Mouse (Mus musculus) MEL (cell line): ENCODE measurements around the gene Eif3m. TPM values are rescaled to one million over a fixed set of nuclear protein-coding genes. Genes with fewer than 3 reads are reported as not detected.

Source experiments
- DNase-seq: peaks from one replicate; pipeline ENCODE4 v3.0.0; 2011; ENCODE audit warnings: low read depth, low spot score
- H3K27ac ChIP-seq: 2 replicates; pipeline ENCODE4 v1.5.1; 2012; ENCODE audit warnings: low read depth, mild to moderate bottlenecking, control low read depth, low read length, moderate library complexity; ENCODE audit not compliant: control insufficient read depth
- H3K27me3 ChIP-seq, 2 experiments: fragments of 150-350 bp in 1 of 2; sonication (generic) in 1 of 2; 2 replicates each; pipeline ENCODE4 v1.6.1; 2012; ENCODE audit warnings: low read length in 2 of 2, mild to moderate bottlenecking in 2 of 2, improper control_type of control experiment in 1 of 2, moderate library complexity in 1 of 2; ENCODE audit not compliant: insufficient read depth in 2 of 2, control insufficient read depth in 1 of 2
- H3K36me3 ChIP-seq, 2 experiments: 2 replicates each; pipeline ENCODE4 v1.6.1; 2012 to 2014; ENCODE audit warnings: low read length in 2 of 2, improper control_type of control experiment in 1 of 2, inconsistent platforms in 1 of 2, mild to moderate bottlenecking in 1 of 2; ENCODE audit not compliant: insufficient read depth in 2 of 2, control insufficient read depth in 1 of 2
- H3K4me1 ChIP-seq, 2 experiments: fragments of 150-350 bp in 1 of 2; sonication (generic) in 1 of 2; 2 replicates each; pipeline ENCODE4 v1.6.1; 2012; ENCODE audit warnings: low read length in 2 of 2, improper control_type of control experiment in 1 of 2, mild to moderate bottlenecking in 1 of 2; ENCODE audit not compliant: insufficient read depth in 2 of 2, control insufficient read depth in 1 of 2
- H3K4me3 ChIP-seq, 2 experiments: fragments of 150-350 bp in 1 of 2; sonication (generic) in 1 of 2; 2 replicates each; pipeline ENCODE4 v1.5.1; 2012; ENCODE audit warnings: low read depth in 2 of 2, low read length in 2 of 2, mild to moderate bottlenecking in 2 of 2, moderate library complexity in 2 of 2, control low read depth in 1 of 2, improper control_type of control experiment in 1 of 2; ENCODE audit not compliant: control insufficient read depth in 1 of 2, insufficient read depth in 1 of 2
- H3K79me2 ChIP-seq: 2 replicates; pipeline ENCODE4 v1.6.1; 2012; ENCODE audit warnings: mild to moderate bottlenecking, low read length, moderate library complexity; ENCODE audit not compliant: control insufficient read depth, poor library complexity, insufficient read depth
- H3K9ac ChIP-seq: 2 replicates; pipeline ENCODE4 v1.6.1; 2012; ENCODE audit warnings: low read depth, mild to moderate bottlenecking, control low read depth, low read length, moderate library complexity; ENCODE audit not compliant: control insufficient read depth, poor library complexity, severe bottlenecking
- H3K9me3 ChIP-seq: fragments of 150-350 bp; sonication (generic); replicated peaks from 2 replicates; pipeline ENCODE4 v1.6.1; 2012; ENCODE audit warnings: mild to moderate bottlenecking, low read length, improper control_type of control experiment, moderate library complexity; ENCODE audit not compliant: insufficient read depth
- BHLHE40 ChIP-seq: IDR thresholded peaks from 2 replicates; pipeline ENCODE4 v1.6.1; 2012; ENCODE audit warnings: low read depth, mild to moderate bottlenecking, inconsistent platforms, low read length, improper control_type of control experiment, borderline replicate concordance
- CHD1 ChIP-seq: IDR thresholded peaks from 2 replicates; pipeline ENCODE4 v1.6.1; 2012; ENCODE audit warnings: low read depth, mild to moderate bottlenecking, inconsistent platforms, low read length, improper control_type of control experiment
- CTCF ChIP-seq, 3 experiments: IDR thresholded peaks in 2 of 3; conservative IDR thresholded peaks in 1 of 3; 2 replicates each; pipeline ENCODE4 v1.5.1; 2011 to 2012; ENCODE audit warnings: low read length in 3 of 3, low read depth in 2 of 3, mild to moderate bottlenecking in 2 of 3, improper control_type of control experiment in 1 of 3, inconsistent platforms in 1 of 3, mixed read lengths in 1 of 3, moderate library complexity in 1 of 3; ENCODE audit not compliant: control insufficient read depth in 1 of 3, insufficient read depth in 1 of 3, poor library complexity in 1 of 3, severe bottlenecking in 1 of 3
- E2F4 ChIP-seq: IDR thresholded peaks from 2 replicates; pipeline ENCODE4 v1.6.1; 2011; ENCODE audit warnings: low read depth, low read length, improper control_type of control experiment, borderline replicate concordance
- EP300 ChIP-seq, 2 experiments: IDR thresholded peaks; 2 replicates each; pipeline ENCODE4 v1.6.1; 2011; ENCODE audit warnings: improper control_type of control experiment in 2 of 2, low read length in 2 of 2, low read depth in 1 of 2, mild to moderate bottlenecking in 1 of 2
- GABPA ChIP-seq: IDR thresholded peaks from 2 replicates; pipeline ENCODE4 v1.6.1; 2012; ENCODE audit warnings: low read depth, mild to moderate bottlenecking, inconsistent platforms, low read length, improper control_type of control experiment, moderate library complexity
- GATA1 ChIP-seq: IDR thresholded peaks from 2 replicates; pipeline ENCODE4 v1.6.1; 2011; ENCODE audit warnings: low read depth, low read length, improper control_type of control experiment
- JUND ChIP-seq: IDR thresholded peaks from 2 replicates; pipeline ENCODE4 v1.6.1; 2011; ENCODE audit warnings: low read depth, mild to moderate bottlenecking, improper control_type of control experiment, low read length
- MAFK ChIP-seq: IDR thresholded peaks from 2 replicates; pipeline ENCODE4 v1.6.1; 2011; ENCODE audit warnings: low read depth, mild to moderate bottlenecking, low read length, improper control_type of control experiment, borderline replicate concordance
- MAX ChIP-seq: IDR thresholded peaks from 2 replicates; pipeline ENCODE4 v1.6.1; 2011; ENCODE audit warnings: low read length, improper control_type of control experiment
- MAZ ChIP-seq: IDR thresholded peaks from 2 replicates; pipeline ENCODE4 v1.6.1; 2012; ENCODE audit warnings: low read depth, mild to moderate bottlenecking, inconsistent platforms, low read length, improper control_type of control experiment
- MEF2A ChIP-seq: IDR thresholded peaks from 2 replicates; pipeline ENCODE4 v1.6.1; 2014; ENCODE audit warnings: low read depth, mild to moderate bottlenecking, inconsistent platforms, low read length, improper control_type of control experiment; ENCODE audit not compliant: poor library complexity, insufficient replicate concordance, severe bottlenecking; ENCODE audit errors: extremely low read depth
- MYB ChIP-seq: IDR thresholded peaks from 2 replicates; pipeline ENCODE4 v1.6.1; 2011; ENCODE audit warnings: mild to moderate bottlenecking, low read depth, low read length, improper control_type of control experiment
- MYC ChIP-seq: IDR thresholded peaks from 2 replicates; pipeline ENCODE4 v1.6.1; 2011; ENCODE audit warnings: low read depth, mild to moderate bottlenecking, low read length, improper control_type of control experiment, moderate library complexity
- NELFE ChIP-seq: IDR thresholded peaks from 2 replicates; pipeline ENCODE4 v1.6.1; 2011; ENCODE audit warnings: low read depth, low read length, improper control_type of control experiment
- POLR2AphosphoS2 ChIP-seq: IDR thresholded peaks from 2 replicates; pipeline ENCODE4 v1.6.1; 2011; ENCODE audit warnings: low read length, improper control_type of control experiment
- SIN3A ChIP-seq: IDR thresholded peaks from 2 replicates; pipeline ENCODE4 v1.6.1; 2012; ENCODE audit warnings: low read length, improper control_type of control experiment, inconsistent platforms
- SMC3 ChIP-seq: IDR thresholded peaks from 2 replicates; pipeline ENCODE4 v1.6.1; 2011; ENCODE audit warnings: low read depth, low read length, improper control_type of control experiment
- TAL1 ChIP-seq: IDR thresholded peaks from 2 replicates; pipeline ENCODE4 v1.6.1; 2012; ENCODE audit warnings: mild to moderate bottlenecking, inconsistent platforms, low read length, moderate library complexity, mixed read lengths
- TBP ChIP-seq: IDR thresholded peaks from 2 replicates; pipeline ENCODE4 v1.8.0; 2011; ENCODE audit warnings: low read depth, low read length, improper control_type of control experiment
- TCF12 ChIP-seq: IDR thresholded peaks from 2 replicates; pipeline ENCODE4 v1.6.1; 2014; ENCODE audit warnings: low read depth, mild to moderate bottlenecking, inconsistent platforms, low read length, improper control_type of control experiment, moderate library complexity
- USF2 ChIP-seq, 2 experiments: IDR thresholded peaks; 2 replicates each; pipeline ENCODE4 v1.6.1; 2011 to 2012; ENCODE audit warnings: improper control_type of control experiment in 2 of 2, low read length in 2 of 2, borderline replicate concordance in 1 of 2, inconsistent platforms in 1 of 2, low read depth in 1 of 2, mild to moderate bottlenecking in 1 of 2; ENCODE audit not compliant: insufficient read depth in 1 of 2
- ZC3H11A ChIP-seq: IDR thresholded peaks from 2 replicates; pipeline ENCODE4 v1.6.1; 2012; ENCODE audit warnings: low read depth, mild to moderate bottlenecking, inconsistent platforms, low read length, improper control_type of control experiment
- ZKSCAN1 ChIP-seq: IDR thresholded peaks from 2 replicates; pipeline ENCODE4 v1.6.1; 2012; ENCODE audit warnings: low read depth, mild to moderate bottlenecking, inconsistent platforms, low read length, improper control_type of control experiment, moderate library complexity
- ZMIZ1 ChIP-seq: IDR thresholded peaks from 2 replicates; pipeline ENCODE4 v1.6.1; 2012; ENCODE audit warnings: low read depth, mild to moderate bottlenecking, inconsistent platforms, low read length, improper control_type of control experiment, moderate library complexity
- polyA plus RNA-seq, 2 experiments: library from polyadenylated mRNA; stranded (reverse) in 1 of 2; unstranded in 1 of 2; fragments of >175 nt in 1 of 2; fragments of >200 nt in 1 of 2; gene quantifications; 2 replicates each; pipeline versions ENCODE4 v1.2.1 to v1.2.4; 2012; ENCODE audit warnings: low replicate concordance in 2 of 2, low read depth in 1 of 2; ENCODE audit not compliant: insufficient read length in 2 of 2, insufficient read depth in 1 of 2, missing spikeins in 1 of 2
- total RNA-seq: library from RNA; depleted of rRNA; stranded (reverse); fragments of 300-350 nt; gene quantifications from 2 replicates; pipeline ENCODE4 v1.2.3, GENCODE M21; 2012

Gene Eif3m
- total and polyA plus RNA-seq, 3 experiments: 172 to 321 TPM; not detected in 1

- H3K36me3 ChIP-seq: peaks cover 0 to 5% of the 10 kb centered on the region in 2 experiments; a peak in 2 of 4 replicates
- no peak for TF ChIP-seq CHD1
- no peak for TF ChIP-seq ZMIZ1
- TF ChIP-seq MYC: no peak
- no peak for TF ChIP-seq SMC3
- no peak overlapping the region for H3K9ac ChIP-seq
- H3K4me1 ChIP-seq: peaks cover 0 to 3% of the 10 kb centered on the region in 2 experiments; a peak in 1 of 4 replicates
- H3K27ac ChIP-seq: no peak overlapping the region
- peaks cover 7 to 15% of the 10 kb centered on the region in 2 experiments for H3K27me3 ChIP-seq
- H3K9me3 ChIP-seq: no peaks in the 10 kb centered on the region
- DNase-seq: no peak
- no peaks in the 10 kb centered on the region for H3K79me2 ChIP-seq
- H3K4me3 ChIP-seq: no peak overlapping the region
Measured at GRCm38 (mm10) chr2:105043152-105043551, 26.3 kb upstream of the Eif3m start.

- Histone ChIP-seq H3K4me3 (no peak overlapping the region), H3K79me2 (no peaks in the 10 kb centered on the region), H3K27me3 (peaks cover 7 to 16% of the 10 kb centered on the region in 2 experiments), H3K36me3 (peaks cover 0 to 5% of the 10 kb centered on the region in 2 experiments; a peak in 2 of 4 replicates), H3K27ac (no peak overlapping the region), H3K9me3 (no peaks in the 10 kb centered on the region), H3K4me1 (peaks cover 0 to 3% of the 10 kb centered on the region in 2 experiments; a peak in 1 of 4 replicates), H3K9ac (no peak overlapping the region)
- no peak for TF ChIP-seq CTCF (IDR thresholded peaks at IDR 0.05 in 2 of 3, conservative IDR thresholded peaks at IDR 0.05 in 1 of 3; ENCODE audit: control insufficient read depth in 1 of 3, insufficient read depth in 1 of 3, low read depth in 2 of 3, low read length in 3 of 3, poor library complexity in 1 of 3, severe bottlenecking in 1 of 3)
- TF ChIP-seq JUND: no peak
- TF ChIP-seq MAX: no peak
- no peak for TF ChIP-seq USF2 (IDR thresholded peaks at IDR 0.05; ENCODE audit: borderline replicate concordance in 1 of 2, insufficient read depth in 1 of 2, low read depth in 1 of 2, low read length in 2 of 2)
- TF ChIP-seq ZC3H11A: no peak
- no peak for TF ChIP-seq GATA1
- no peak for TF ChIP-seq CHD1
- no peak for TF ChIP-seq BHLHE40
- no peak for DNase-seq
Measured at GRCm38 (mm10) chr2:105040859-105041258, 24.0 kb upstream of the Eif3m start.

GRCm38 (mm10) chr2:105038879-105039278 lies 22.0 kb upstream of the Eif3m start:
- DNase-seq: peak; percentile 60
- Histone ChIP-seq H3K79me2 (no peaks in the 10 kb centered on the region), H3K9ac (no peak overlapping the region), H3K9me3 (no peaks in the 10 kb centered on the region), H3K27ac (no peak overlapping the region), H3K27me3 (peaks cover 8 to 18% of the 10 kb centered on the region in 2 experiments), H3K4me1 (peaks cover 0 to 3% of the 10 kb centered on the region in 2 experiments; a peak in 1 of 4 replicates), H3K4me3 (no peak overlapping the region), H3K36me3 (peaks cover 0 to 5% of the 10 kb centered on the region in 2 experiments; a peak in 2 of 4 replicates)
- TF ChIP-seq GABPA (no peak), ZKSCAN1 (no peak), TCF12 (peak; percentile 48; the same call in 1 of the 2 replicates), SIN3A (no peak), POLR2AphosphoS2 (no peak), MEF2A (no peak), TAL1 (peak; percentile 47), MAFK (no peak), NELFE (no peak), CTCF (IDR thresholded peaks at IDR 0.05 in 2 of 3, conservative IDR thresholded peaks at IDR 0.05 in 1 of 3; ENCODE audit: control insufficient read depth in 1 of 3, insufficient read depth in 1 of 3, low read depth in 2 of 3, low read length in 3 of 3, poor library complexity in 1 of 3, severe bottlenecking in 1 of 3) (no peak), TBP (no peak), MYB (no peak), E2F4 (no peak), EP300 (IDR thresholded peaks at IDR 0.05; ENCODE audit: low read depth in 1 of 2, low read length in 2 of 2) (peak; percentile 16 to 35; a peak in 2 of 4 replicates), MYC (no peak), MAZ (no peak), GATA1 (peak; percentile 52)
